Mouse (Mus musculus) CH12.LX (cell line): ENCODE measurements around the gene Map4k1.

ENCODE experiments used
- BHLHE40 ChIP-seq: IDR thresholded peaks from 2 replicates; pipeline ENCODE4 v1.6.1; 2011; ENCODE audit warnings: mild to moderate bottlenecking, low read depth, low read length, improper control_type of control experiment
- CHD2 ChIP-seq: IDR thresholded peaks from 2 replicates; pipeline ENCODE4 v1.6.1; 2011; ENCODE audit warnings: low read length, improper control_type of control experiment
- CTCF ChIP-seq, 2 experiments: IDR thresholded peaks in 1 of 2; conservative IDR thresholded peaks in 1 of 2; 2 replicates each; pipeline ENCODE4 v1.5.1; 2011 to 2012; ENCODE audit warnings: low read depth in 2 of 2, low read length in 2 of 2, improper control_type of control experiment in 1 of 2, inconsistent platforms in 1 of 2, mild to moderate bottlenecking in 1 of 2, moderate library complexity in 1 of 2
- E2F4 ChIP-seq: IDR thresholded peaks from 2 replicates; pipeline ENCODE4 v1.6.1; 2011; ENCODE audit warnings: low read depth, low read length, improper control_type of control experiment; ENCODE audit not compliant: insufficient replicate concordance
- ELF1 ChIP-seq: IDR thresholded peaks from 2 replicates; pipeline ENCODE4 v1.6.1; 2014; ENCODE audit warnings: low read depth, mild to moderate bottlenecking, inconsistent platforms, low read length, improper control_type of control experiment
- HCFC1 ChIP-seq: IDR thresholded peaks from 2 replicates; pipeline ENCODE4 v1.6.1; 2012; ENCODE audit warnings: low read depth, mild to moderate bottlenecking, inconsistent platforms, low read length, improper control_type of control experiment
- JUN ChIP-seq: IDR thresholded peaks from 2 replicates; pipeline ENCODE4 v1.6.1; 2011; ENCODE audit warnings: low read depth, mild to moderate bottlenecking, low read length, improper control_type of control experiment, moderate library complexity; ENCODE audit not compliant: insufficient read depth
- MAFK ChIP-seq: IDR thresholded peaks from 2 replicates; pipeline ENCODE4 v1.6.1; 2011; ENCODE audit warnings: low read length, improper control_type of control experiment; ENCODE audit not compliant: insufficient replicate concordance
- MEF2A ChIP-seq: IDR thresholded peaks from 2 replicates; pipeline ENCODE4 v1.6.1; 2014; ENCODE audit warnings: low read depth, mild to moderate bottlenecking, inconsistent platforms, low read length, improper control_type of control experiment, borderline replicate concordance
- MYC ChIP-seq: IDR thresholded peaks from 2 replicates; pipeline ENCODE4 v1.6.1; 2011; ENCODE audit warnings: low read depth, mild to moderate bottlenecking, improper control_type of control experiment, low read length
- POLR2A ChIP-seq: IDR thresholded peaks from 2 replicates; pipeline ENCODE4 v1.6.1; 2011; ENCODE audit warnings: low read depth, mild to moderate bottlenecking, improper control_type of control experiment, low read length
- TCF12 ChIP-seq: IDR thresholded peaks from 2 replicates; pipeline ENCODE4 v1.6.1; 2014; ENCODE audit warnings: low read depth, mild to moderate bottlenecking, inconsistent platforms, low read length, improper control_type of control experiment
- ZKSCAN1 ChIP-seq: IDR thresholded peaks from 2 replicates; pipeline ENCODE4 v1.6.1; 2012; ENCODE audit warnings: low read depth, inconsistent platforms, low read length, improper control_type of control experiment, borderline replicate concordance
- ZNF384 ChIP-seq: IDR thresholded peaks from 2 replicates; pipeline ENCODE4 v1.6.1; 2012; ENCODE audit warnings: low read depth, low read length, improper control_type of control experiment, inconsistent platforms

GRCm38 (mm10) chr7:28963399-28963923 lies 18.4 kb upstream of the Map4k1 start:
- no peak for TF ChIP-seq HCFC1
- no peak for TF ChIP-seq MYC
- no peak for TF ChIP-seq CTCF (conservative IDR thresholded peaks at IDR 0.05 in 1 of 2, IDR thresholded peaks at IDR 0.05 in 1 of 2; ENCODE audit: low read depth in 2 of 2, low read length in 2 of 2)
- TF ChIP-seq TCF12, result no peak
- TF ChIP-seq POLR2A, result no peak
- no peak for TF ChIP-seq CHD2
- no peak for TF ChIP-seq BHLHE40
- no peak for TF ChIP-seq ZNF384
- no peak for TF ChIP-seq JUN
- TF ChIP-seq ZKSCAN1, result no peak
- no peak for TF ChIP-seq MEF2A
- TF ChIP-seq MAFK, result no peak
- TF ChIP-seq ELF1, result no peak
- no peak for TF ChIP-seq E2F4
